Comparison of ENCODE assay signal across 13 mouse cellular contexts in genomic region chr10:8087106-8087505, GRCm38 (mm10).
DNase-seq lines count a peak whose midpoint lies in the region; ATAC-seq lines count a peak whose summit lies in the region.
"Had no signal": no experiment of that assay in that cellular context is flagged by ENCODE, and none has a peak within 500 bp of the region (broad histone marks: within the 10 kb centered on the region; RNA-seq: fewer than 3 reads in every experiment).

No protein-coding gene starts in this region.

- no peaks in the 10 kb centered on the region for H3K36me3 ChIP-seq in liver, embryonic 16.5 days (ENCODE audit: control insufficient read depth, insufficient read depth)
- no peaks in the 10 kb centered on the region for H3K36me3 ChIP-seq in neural tube, embryonic 15.5 days
- H3K36me3 ChIP-seq in hindbrain, embryonic 10.5 days = no peaks in the 10 kb centered on the region
- H3K36me3 ChIP-seq: forebrain, embryonic 10.5 days had no signal

- no peaks in the 10 kb centered on the region for H3K9me3 ChIP-seq in liver, embryonic 16.5 days (replicated peaks; ENCODE audit: control insufficient read depth, low read length)
- no peaks in the 10 kb centered on the region for H3K9me3 ChIP-seq in neural tube, embryonic 15.5 days (replicated peaks)
- no peaks in the 10 kb centered on the region for H3K9me3 ChIP-seq in hindbrain, embryonic 10.5 days
- H3K9me3 ChIP-seq: forebrain, embryonic 10.5 days had no signal

- 42% methylated on average over 2 of the region's 2 CpGs for WGBS in liver, embryonic 16.5 days (ENCODE audit: insufficient replicate concordance)
- WGBS in neural tube, embryonic 15.5 days = 67% methylated on average over 2 of the region's 2 CpGs
- 37% methylated on average over 2 of the region's 2 CpGs for WGBS in hindbrain, embryonic 10.5 days

- no peaks in the 10 kb centered on the region for H3K27me3 ChIP-seq in liver, embryonic 16.5 days (ENCODE audit: control insufficient read depth, insufficient read depth, low read depth, low read length)
- H3K27me3 ChIP-seq in neural tube, embryonic 15.5 days (replicated peaks) = no peaks in the 10 kb centered on the region
- no peaks in the 10 kb centered on the region for H3K27me3 ChIP-seq in hindbrain, embryonic 10.5 days (ENCODE audit: insufficient read depth, poor library complexity, severe bottlenecking)

- peaks cover 5% of the 10 kb centered on the region for H3K4me1 ChIP-seq in liver, embryonic 16.5 days (ENCODE audit: control insufficient read depth, low read depth, low read length)
- H3K4me1 ChIP-seq in neural tube, embryonic 15.5 days = peaks cover 10% of the 10 kb centered on the region
- H3K4me1 ChIP-seq in hindbrain, embryonic 10.5 days (replicated peaks) = peaks cover 26% of the 10 kb centered on the region

- H3K4me2 ChIP-seq in liver, embryonic 16.5 days (ENCODE audit: low read depth, low read length) = no peak overlapping the region
- no peak overlapping the region for H3K4me2 ChIP-seq in neural tube, embryonic 15.5 days

- DNase-seq in heart, adult 11 months = peak; percentile 65
- DNase-seq in heart, postnatal 25 days (ENCODE audit: low spot score) = no peak
- peak; percentile 57 for DNase-seq in 416B (ENCODE audit: low read depth)
- DNase-seq in fibroblast of lung, adult 2 months (ENCODE audit: low read depth) = peak; percentile 93
- no peak for DNase-seq in hindbrain, embryonic 10.5 days (ENCODE audit: low spot score)
- DNase-seq: cerebellum, postnatal 10 days; left cerebral cortex, postnatal 4 days; retina, postnatal 1 day had no signal

- no peak overlapping the region for H3K9ac ChIP-seq in liver, embryonic 16.5 days (ENCODE audit: low read depth, low read length)
- H3K9ac ChIP-seq in neural tube, embryonic 15.5 days (replicated peaks) = no peak overlapping the region

- H3K4me3 ChIP-seq in liver, embryonic 16.5 days (ENCODE audit: low read depth, low read length) = no peak overlapping the region
- H3K4me3 ChIP-seq in neural tube, embryonic 15.5 days (replicated peaks) = no peak overlapping the region
- no peak overlapping the region for H3K4me3 ChIP-seq in hindbrain, embryonic 10.5 days
- H3K4me3 ChIP-seq: forebrain, embryonic 10.5 days had no signal

- ATAC-seq in liver, embryonic 16.5 days (ENCODE audit: low read depth) = peak; percentile 88
- ATAC-seq in neural tube, embryonic 15.5 days (ENCODE audit: low FRiP score) = no peak
- ATAC-seq in activated CD4-positive, CD25-positive, alpha-beta regulatory T cell, adult 4 months = no peak

- H3K27ac ChIP-seq in liver, embryonic 16.5 days (ENCODE audit: low read length) = peak overlapping the region; percentile 63
- H3K27ac ChIP-seq in neural tube, embryonic 15.5 days (replicated peaks) = no peak overlapping the region
- H3K27ac ChIP-seq in hindbrain, embryonic 10.5 days = no peak overlapping the region
- H3K27ac ChIP-seq: forebrain, embryonic 10.5 days; kidney, postnatal 0 days had no signal

- intact Hi-C loops in heart, postnatal 25 days (cut with DNase I) = no loop called here

Comparison
In these comparisons a context has a peak if more than half of its experiments do, and no peak if none do; other contexts are left out.
1. DNase-seq: peak in heart, adult 11 months (single experiment), 416B (single experiment) and fibroblast of lung, adult 2 months (single experiment); none in heart, postnatal 25 days (single experiment) and hindbrain, embryonic 10.5 days (single experiment).